Mouse (Mus musculus): Measurements from ENCODE around the gene Tsc22d4. TPM values are rescaled to one million over a fixed set of nuclear protein-coding genes. Genes with fewer than 3 reads are reported as not detected.

Tsc22d4 gene
- 144 and 154 TPM in 2 replicates for polyA plus RNA-seq (2016; fragmentation: Nextera tagmentation; extraction: Ambion mirVana)

DNA sequence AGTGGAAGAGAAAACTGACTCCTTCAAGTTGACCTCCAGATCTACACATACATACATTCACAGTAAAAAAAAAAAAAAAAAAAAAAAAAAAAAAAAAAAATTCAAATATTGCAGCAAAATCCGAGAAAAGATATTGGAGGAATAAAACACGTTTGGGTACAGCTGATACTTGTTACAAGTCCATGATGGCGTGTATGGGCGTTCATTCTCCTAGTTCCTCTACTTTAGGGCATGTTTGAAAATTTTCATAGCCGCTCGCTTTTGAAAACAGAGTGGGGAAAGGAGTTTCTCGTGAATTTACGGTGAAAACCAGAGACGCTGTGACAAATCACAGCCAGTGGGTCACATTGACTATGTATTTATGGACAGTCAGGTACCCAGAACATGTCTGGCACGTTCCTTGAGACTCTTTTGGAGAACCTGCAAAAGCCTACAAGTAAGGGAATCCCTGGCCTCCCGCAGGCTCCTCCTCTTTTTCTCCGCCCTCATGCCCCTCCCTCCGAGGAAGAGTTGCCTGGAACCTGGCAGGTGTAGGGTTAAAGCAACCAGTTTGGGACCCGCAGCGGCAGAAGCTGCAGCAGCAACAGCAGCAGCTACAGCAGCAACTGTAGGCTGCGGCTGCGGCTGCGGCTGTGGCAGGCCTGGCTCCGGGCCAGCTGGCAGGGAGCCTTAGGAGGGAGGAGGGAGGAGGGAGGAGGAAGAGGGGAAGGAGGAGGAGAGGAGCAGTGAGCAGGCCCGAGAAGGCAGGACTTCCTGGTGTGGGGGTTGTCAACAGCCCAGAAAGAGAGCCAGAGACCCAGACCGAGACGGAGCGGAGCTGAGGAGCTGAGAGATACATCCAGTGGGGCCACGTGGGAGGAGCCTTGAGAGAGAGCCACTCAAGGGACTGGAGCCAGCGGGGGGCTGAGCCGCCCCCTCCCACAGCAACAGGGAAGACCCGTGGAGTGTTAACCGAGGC lies at the start of gene Tsc22d4:
Gene Tsc22d4 (plus strand): TSS at position 517 of the 958 bp plus-strand sequence.
- no peaks in the 10 kb centered on the region for H3K27me3 ChIP-seq (replicated peaks)
- H3K4me2 ChIP-seq = peak within 1 kb of the TSS; percentile 99
- H3K4me1 ChIP-seq (replicated peaks) = peaks cover 41% of the 10 kb centered on the region
- no peaks in the 10 kb centered on the region for H3K9me3 ChIP-seq (replicated peaks)
- peak; percentile 87 for ATAC-seq (ENCODE audit: insufficient number of reproducible peaks, low FRiP score)
- peak within 1 kb of the TSS; percentile 99 for H3K9ac ChIP-seq
- WGBS = 5% methylated on average over 28 of the region's 28 CpGs
- H3K36me3 ChIP-seq = peaks cover 12% of the 10 kb centered on the region
- H3K27ac ChIP-seq (ENCODE audit: poor library complexity, severe bottlenecking) = peak within 1 kb of the TSS; percentile 99
- H3K4me3 ChIP-seq = peak within 1 kb of the TSS; percentile 92

DNA sequence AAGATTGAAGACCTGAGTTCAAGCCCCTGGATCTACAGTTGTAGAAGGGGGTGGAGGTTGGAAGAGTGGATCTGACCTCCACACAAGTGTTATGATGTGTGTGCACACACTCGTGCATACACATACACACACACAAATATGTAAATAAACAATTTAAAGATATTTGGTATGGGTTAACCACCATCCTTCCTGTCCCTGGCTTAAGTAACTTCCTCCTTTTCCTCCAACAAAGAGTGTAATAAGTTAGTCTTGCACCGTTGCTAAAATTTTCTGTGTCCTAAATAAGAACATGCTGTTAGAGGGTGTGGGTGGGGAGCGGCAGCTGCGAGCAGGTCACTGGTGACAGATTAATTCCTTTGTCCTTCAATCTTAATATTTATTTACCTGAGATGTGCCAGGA lies 49.6 kb upstream of the Tsc22d4 start:
- Histone ChIP-seq H3K9ac (no peak overlapping the region), H3K27ac (ENCODE audit: poor library complexity, severe bottlenecking) (no peak overlapping the region), H3K27me3 (replicated peaks) (no peaks in the 10 kb centered on the region), H3K9me3 (replicated peaks) (no peaks in the 10 kb centered on the region), H3K4me3 (no peak overlapping the region), H3K36me3 (no peaks in the 10 kb centered on the region), H3K4me2 (no peak overlapping the region), H3K4me1 (replicated peaks) (peaks cover 11% of the 10 kb centered on the region; the same call in 1 of the 2 replicates)
- ATAC-seq (ENCODE audit: insufficient number of reproducible peaks, low FRiP score) = no peak
- WGBS = 81% methylated on average over 4 of the region's 4 CpGs

DNA sequence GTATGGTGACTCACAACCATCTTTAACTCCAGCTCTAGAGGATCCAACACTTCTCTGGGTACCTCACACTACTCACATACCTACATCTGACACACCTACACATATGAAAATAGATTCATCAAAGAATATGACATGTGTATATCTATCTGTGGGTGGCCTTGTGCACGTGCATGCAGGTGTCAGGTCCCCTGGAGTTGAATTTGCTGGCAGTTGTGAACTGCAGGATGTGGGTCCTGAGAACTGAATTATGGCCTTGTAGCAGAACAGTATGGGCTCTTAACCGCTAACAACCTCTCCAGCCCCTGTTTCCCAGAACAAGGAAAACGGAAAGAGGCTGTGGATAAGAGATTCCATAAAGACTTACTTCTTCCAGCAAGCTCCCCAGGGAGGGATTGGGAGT lies 46.5 kb upstream of the Tsc22d4 start:
- no peaks in the 10 kb centered on the region for H3K9me3 ChIP-seq (replicated peaks)
- no peak overlapping the region for H3K9ac ChIP-seq
- no peak overlapping the region for H3K27ac ChIP-seq (ENCODE audit: poor library complexity, severe bottlenecking)
- WGBS = 48% methylated on average over 3 of the region's 3 CpGs
- H3K4me3 ChIP-seq = no peak overlapping the region
- H3K36me3 ChIP-seq = no peaks in the 10 kb centered on the region
- H3K27me3 ChIP-seq (replicated peaks) = no peaks in the 10 kb centered on the region
- no peak overlapping the region for H3K4me2 ChIP-seq
- ATAC-seq (ENCODE audit: insufficient number of reproducible peaks, low FRiP score) = no peak
- peaks cover 11% of the 10 kb centered on the region; the same call in 1 of the 2 replicates for H3K4me1 ChIP-seq (replicated peaks)

DNA sequence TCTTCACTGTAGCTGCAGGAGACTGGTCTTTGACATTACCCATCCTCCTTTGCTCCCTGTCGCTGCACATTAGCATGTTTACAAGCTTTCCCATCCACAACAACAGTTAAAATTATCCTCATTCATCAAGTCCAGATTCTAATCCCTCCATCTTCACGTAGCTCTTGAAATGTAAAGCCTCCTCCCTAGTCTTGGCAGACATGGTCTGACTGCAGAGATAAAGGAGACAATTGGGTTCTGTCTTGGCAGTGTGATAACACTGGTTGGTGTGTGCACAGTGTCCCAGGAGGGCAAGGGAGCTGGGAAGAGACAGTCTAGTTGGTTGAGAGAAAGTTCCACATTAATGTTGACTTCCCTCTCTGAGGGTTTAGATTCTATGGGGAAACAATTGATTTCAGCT lies 45.7 kb upstream of the Tsc22d4 start:
- no peak overlapping the region for H3K4me2 ChIP-seq
- H3K27me3 ChIP-seq (replicated peaks) = no peaks in the 10 kb centered on the region
- peaks cover 11% of the 10 kb centered on the region; the same call in 1 of the 2 replicates for H3K4me1 ChIP-seq (replicated peaks)
- 38% methylated on average over 2 of the region's 2 CpGs for WGBS
- no peak overlapping the region for H3K4me3 ChIP-seq
- no peak overlapping the region for H3K27ac ChIP-seq (ENCODE audit: poor library complexity, severe bottlenecking)
- no peaks in the 10 kb centered on the region for H3K9me3 ChIP-seq (replicated peaks)
- no peaks in the 10 kb centered on the region for H3K36me3 ChIP-seq
- no peak overlapping the region for H3K9ac ChIP-seq
- no peak for ATAC-seq (ENCODE audit: insufficient number of reproducible peaks, low FRiP score)

DNA sequence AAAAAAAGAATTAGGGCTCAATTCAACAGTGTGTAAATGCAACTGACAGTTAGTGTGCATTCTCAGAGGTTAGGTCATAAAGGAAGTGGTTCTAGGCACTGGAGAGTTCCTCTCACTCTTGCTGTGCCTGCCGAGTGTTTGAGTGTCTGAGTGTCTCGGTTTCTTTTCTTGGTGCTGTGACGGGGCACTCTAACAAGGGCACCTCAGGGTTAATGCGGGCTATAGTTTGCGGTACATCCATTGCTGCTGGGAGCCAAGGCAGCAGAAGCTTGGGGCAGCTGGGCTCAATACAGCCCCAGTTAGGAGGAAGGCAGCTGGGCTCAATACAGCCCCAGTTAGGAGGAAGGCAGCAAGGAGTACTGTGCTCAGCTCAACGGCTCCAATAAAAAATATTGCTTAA lies 40.3 kb upstream of the Tsc22d4 start:
- H3K4me3 ChIP-seq = no peak overlapping the region
- no peak overlapping the region for H3K27ac ChIP-seq (ENCODE audit: poor library complexity, severe bottlenecking)
- WGBS = 56% methylated on average over 6 of the region's 6 CpGs
- peaks cover 10% of the 10 kb centered on the region for H3K4me1 ChIP-seq (replicated peaks)
- H3K9ac ChIP-seq = 0 out of 2 replicates have a peak overlapping the region, but pooled peaks have one; percentile 45
- no peaks in the 10 kb centered on the region for H3K36me3 ChIP-seq
- no peaks in the 10 kb centered on the region for H3K27me3 ChIP-seq (replicated peaks)
- no peak for ATAC-seq (ENCODE audit: insufficient number of reproducible peaks, low FRiP score)
- no peak overlapping the region for H3K4me2 ChIP-seq
- H3K9me3 ChIP-seq (replicated peaks) = no peaks in the 10 kb centered on the region

DNA sequence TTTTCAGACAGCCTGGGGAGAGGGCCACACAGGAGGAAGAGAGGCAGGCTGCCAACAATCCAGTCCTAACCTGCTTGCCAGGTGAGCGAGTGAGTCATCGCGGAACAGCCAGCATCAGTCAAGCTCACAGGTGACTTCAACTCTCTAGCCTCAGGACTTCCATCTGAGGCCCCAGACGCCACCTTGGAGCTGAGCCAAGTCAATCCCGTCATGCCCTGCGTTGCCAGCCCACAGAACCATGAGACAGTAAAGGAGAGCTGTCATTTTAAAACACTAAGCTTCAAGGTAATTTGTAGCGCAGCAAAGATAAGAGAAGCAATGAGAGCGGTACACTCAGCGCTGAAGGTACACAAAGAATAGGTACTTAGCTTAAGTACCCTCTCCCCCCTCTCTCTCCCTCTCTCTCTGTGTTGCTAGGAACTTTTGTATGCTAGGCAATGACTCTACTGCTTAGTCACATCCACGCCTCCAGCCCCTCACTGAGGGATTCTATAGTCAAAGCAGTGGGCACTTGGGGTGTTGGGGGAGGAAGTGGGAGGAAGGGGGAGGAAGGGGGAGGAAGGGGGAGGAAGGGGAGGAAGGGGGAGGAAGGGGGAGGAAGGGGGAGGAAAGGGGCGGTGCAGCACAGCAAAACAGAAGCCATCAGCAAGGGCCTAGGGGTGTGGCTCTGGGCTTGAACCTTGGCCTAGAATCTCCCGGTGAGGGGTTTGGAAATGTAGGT lies 38.5 kb upstream of the Tsc22d4 start:
- Histone ChIP-seq H3K36me3 (no peaks in the 10 kb centered on the region), H3K27ac (ENCODE audit: poor library complexity, severe bottlenecking) (no peak overlapping the region), H3K4me2 (no peak overlapping the region), H3K9ac (no peak overlapping the region), H3K9me3 (replicated peaks) (no peaks in the 10 kb centered on the region), H3K27me3 (replicated peaks) (no peaks in the 10 kb centered on the region), H3K4me1 (replicated peaks) (peaks cover 9% of the 10 kb centered on the region), H3K4me3 (no peak overlapping the region)
- peak; percentile 39; the same call in 1 of the 2 replicates for ATAC-seq (ENCODE audit: insufficient number of reproducible peaks, low FRiP score)
- 60% methylated on average over 12 of the region's 12 CpGs for WGBS

DNA sequence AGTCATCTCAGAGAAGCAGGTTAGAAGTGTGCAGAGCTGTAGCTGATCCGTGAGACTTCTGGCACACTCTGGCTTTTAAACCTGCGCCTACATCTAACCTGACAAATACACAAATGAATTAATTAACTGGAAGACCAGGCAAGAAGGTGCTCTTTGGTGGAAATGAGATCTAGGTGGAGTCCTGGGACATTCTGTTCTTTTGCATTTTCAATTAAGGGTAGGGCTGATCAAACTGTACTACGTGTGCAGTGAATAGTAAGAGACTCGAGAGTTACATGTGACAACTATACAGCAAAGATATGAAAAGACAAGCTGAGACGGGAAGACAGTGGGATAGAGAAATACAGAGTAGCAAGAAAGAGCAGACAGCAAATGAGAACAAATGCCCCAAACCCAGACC lies 32.1 kb upstream of the Tsc22d4 start:
- 81% methylated on average over 5 of the region's 5 CpGs for WGBS
- H3K27me3 ChIP-seq (replicated peaks) = no peaks in the 10 kb centered on the region
- H3K36me3 ChIP-seq = no peaks in the 10 kb centered on the region
- no peak overlapping the region for H3K9ac ChIP-seq
- H3K4me3 ChIP-seq = no peak overlapping the region
- peaks cover under 1% of the 10 kb centered on the region for H3K4me1 ChIP-seq (replicated peaks)
- no peaks in the 10 kb centered on the region for H3K9me3 ChIP-seq (replicated peaks)
- no peak for ATAC-seq (ENCODE audit: insufficient number of reproducible peaks, low FRiP score)
- no peak overlapping the region for H3K4me2 ChIP-seq
- no peak overlapping the region for H3K27ac ChIP-seq (ENCODE audit: poor library complexity, severe bottlenecking)

DNA sequence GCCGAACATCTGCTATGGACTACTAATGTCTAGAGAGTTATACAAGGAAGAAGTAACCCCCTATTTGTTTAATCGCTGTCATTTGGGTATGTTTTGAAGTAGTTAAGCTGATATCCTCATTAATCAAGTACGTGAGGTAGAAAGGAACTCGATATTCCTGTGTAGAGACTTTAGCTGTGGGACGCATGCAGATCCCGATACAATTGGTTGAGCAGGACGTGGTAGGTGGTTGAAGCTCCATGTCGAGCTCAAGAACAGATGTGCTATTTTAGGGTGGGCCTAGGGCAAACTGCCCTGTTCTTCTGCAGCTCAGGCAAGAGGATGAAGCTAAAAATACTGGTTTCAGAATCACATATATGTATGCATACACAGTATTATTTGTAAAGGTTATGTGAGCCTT lies 29.8 kb upstream of the Tsc22d4 start:
- Histone ChIP-seq H3K9me3 (replicated peaks) (no peaks in the 10 kb centered on the region), H3K4me1 (replicated peaks) (peaks cover 16% of the 10 kb centered on the region), H3K4me2 (no peak overlapping the region), H3K27ac (ENCODE audit: poor library complexity, severe bottlenecking) (no peak overlapping the region), H3K9ac (no peak overlapping the region), H3K36me3 (no peaks in the 10 kb centered on the region), H3K4me3 (no peak overlapping the region), H3K27me3 (replicated peaks) (no peaks in the 10 kb centered on the region)
- no peak for ATAC-seq (ENCODE audit: insufficient number of reproducible peaks, low FRiP score)
- 70% methylated on average over 8 of the region's 8 CpGs for WGBS

DNA sequence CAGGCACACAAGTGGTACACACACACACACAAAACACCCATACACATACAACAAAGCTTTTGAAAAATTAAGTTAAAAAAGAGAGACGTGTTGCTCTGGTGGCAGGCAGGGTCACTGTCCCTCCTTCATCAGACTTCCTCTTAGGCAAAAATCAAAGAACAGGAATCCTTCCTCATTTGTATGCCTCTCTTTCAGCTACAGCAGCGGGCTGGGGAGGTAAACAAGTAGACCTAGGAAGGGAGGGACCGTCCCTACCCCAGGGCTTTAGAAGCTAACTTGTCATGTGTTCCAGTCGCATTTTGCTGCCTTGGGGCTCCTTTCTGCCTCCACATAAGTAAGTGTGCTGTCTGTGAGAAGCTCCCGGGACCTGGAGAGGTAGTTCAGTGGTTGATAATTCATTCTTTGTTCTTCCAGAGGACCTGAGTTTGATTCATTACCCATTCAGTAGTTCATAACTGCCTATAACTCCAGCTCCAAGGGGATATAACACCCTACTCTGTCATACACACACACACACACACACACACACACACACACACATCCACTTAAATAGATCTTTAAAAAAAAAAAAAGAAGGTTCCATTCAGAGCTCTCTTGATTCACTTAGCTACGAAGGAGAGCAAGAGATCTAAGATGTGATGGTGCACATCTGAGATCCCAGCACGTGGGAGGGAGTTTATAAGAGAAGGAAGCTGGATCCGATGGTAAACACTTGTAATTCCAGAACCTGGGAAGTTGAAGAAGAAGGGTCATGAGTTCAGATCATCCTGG lies 27.3 kb upstream of the Tsc22d4 start:
- Histone ChIP-seq H3K9ac (no peak overlapping the region), H3K4me2 (no peak overlapping the region), H3K4me3 (no peak overlapping the region), H3K27ac (ENCODE audit: poor library complexity, severe bottlenecking) (0 out of 2 replicates have a peak overlapping the region, but pooled peaks have one; percentile 11), H3K4me1 (replicated peaks) (peaks cover 17% of the 10 kb centered on the region), H3K36me3 (no peaks in the 10 kb centered on the region), H3K9me3 (replicated peaks) (no peaks in the 10 kb centered on the region), H3K27me3 (replicated peaks) (0 out of 2 replicates have a peak, but pooled peaks cover 2% of the 10 kb centered on the region)
- no peak for ATAC-seq (ENCODE audit: insufficient number of reproducible peaks, low FRiP score)
- 64% methylated on average over 8 of the region's 8 CpGs for WGBS

DNA sequence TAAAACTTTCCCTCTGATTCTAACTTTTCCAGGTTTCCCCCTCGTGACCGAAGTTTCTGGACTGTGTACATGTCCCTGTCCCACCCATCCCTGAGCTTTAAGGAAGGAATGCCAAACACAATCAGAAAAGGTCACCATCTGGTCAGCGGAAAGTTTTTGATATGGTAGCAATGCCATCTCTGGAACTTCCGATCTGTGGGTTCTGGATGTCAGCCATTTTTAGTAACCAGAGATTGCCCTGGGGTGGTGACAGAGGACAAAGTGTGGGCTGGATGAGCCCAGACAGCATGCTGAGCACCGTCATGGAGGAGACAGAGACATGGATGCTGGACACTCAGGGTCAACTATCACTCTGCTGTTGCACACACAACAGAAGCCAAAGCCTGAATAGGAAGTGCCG lies 26.4 kb upstream of the Tsc22d4 start:
- 28% methylated on average over 6 of the region's 6 CpGs for WGBS
- H3K9ac ChIP-seq = no peak overlapping the region; the same call in 1 of the 2 replicates
- H3K9me3 ChIP-seq (replicated peaks) = no peaks in the 10 kb centered on the region
- H3K27me3 ChIP-seq (replicated peaks) = 0 out of 2 replicates have a peak, but pooled peaks cover 2% of the 10 kb centered on the region
- H3K4me1 ChIP-seq (replicated peaks) = peaks cover 17% of the 10 kb centered on the region
- no peak overlapping the region for H3K4me3 ChIP-seq
- H3K36me3 ChIP-seq = no peaks in the 10 kb centered on the region
- peak overlapping the region; percentile 29 for H3K4me2 ChIP-seq
- peak; percentile 73; the same call in 1 of the 2 replicates for ATAC-seq (ENCODE audit: insufficient number of reproducible peaks, low FRiP score)
- H3K27ac ChIP-seq (ENCODE audit: poor library complexity, severe bottlenecking) = peak overlapping the region; percentile 53

All from heart, embryonic 12.5 days (tissue).